Mouse (Mus musculus) activated CD4-positive, CD25-positive, alpha-beta regulatory T cell, adult 9 weeks (primary cell): ENCODE results near the gene Ccne1. TPM values are rescaled to one million over a fixed set of nuclear protein-coding genes. Genes with fewer than 3 reads are reported as not detected.

Source experiments
- polyA plus RNA-seq: library from polyadenylated mRNA; unstranded; fragments of 100-300 nt; shearing (Covaris generic); gene quantifications from one replicate; pipeline ENCODE4 v1.2.1, GENCODE M21; 2017

Ccne1 gene
- polyA plus RNA-seq, result 2.6 TPM

GRCm38 (mm10) chr7:38107371-38108259, at the start of gene Ccne1:
TSS of gene Ccne1 (minus strand) at chr7:38107534.

Other genes with a start within 250 kb of the Ccne1 start
- 10.5 TPM for gene Uri1, start 84.0 kb downstream of the Ccne1 start, polyA plus RNA-seq
- 146 TPM for gene 1600014C10Rik, start 75.7 kb upstream of the Ccne1 start, polyA plus RNA-seq
- gene Plekhf1, start 120.5 kb upstream of the Ccne1 start, polyA plus RNA-seq, result 0.70 TPM
- gene Pop4, start 163.9 kb upstream of the Ccne1 start, polyA plus RNA-seq, result 34.6 TPM